Mouse (Mus musculus) ovary, adult 18-20 months (tissue): ENCODE results near the gene Syn3.
"Not testable (repeated sequence)": the region's sequence is repeated elsewhere in the genome, so short reads cannot be mapped to it uniquely, and the experiment has no call there.

Source experiments
- DNase-seq: peaks from one replicate; pipeline ENCODE4 v3.0.0; 2022; ENCODE audit warnings: low spot score, mixed read lengths

The Syn3 gene

GRCm38 (mm10) chr10:86046371-86046770 is 452.3 kb downstream of the Syn3 start:
- DNase-seq: no peak

GRCm38 (mm10) chr10:86044066-86044465 is 454.6 kb downstream of the Syn3 start:
- DNase-seq: no peak

GRCm38 (mm10) chr10:86043651-86044050 is 455.0 kb downstream of the Syn3 start:
- no peak for DNase-seq

- DNase-seq: no peak
These were observed 464.5 kb downstream of the Syn3 start for GRCm38 (mm10) chr10:86034007-86034728.

- DNase-seq: no peak
These were observed 466.2 kb downstream of the Syn3 start for GRCm38 (mm10) chr10:86032517-86032916.

- no peak for DNase-seq
These were observed 468.0 kb downstream of the Syn3 start for GRCm38 (mm10) chr10:86030743-86031142.

GRCm38 (mm10) chr10:86026807-86027206 is 471.9 kb downstream of the Syn3 start:
- DNase-seq: not testable (repeated sequence)

GRCm38 (mm10) chr10:86026354-86026753 is 472.3 kb downstream of the Syn3 start:
- no peak for DNase-seq

GRCm38 (mm10) chr10:86025906-86026305 is 472.8 kb downstream of the Syn3 start:
- DNase-seq: no peak

- no peak for DNase-seq
These were observed 475.5 kb downstream of the Syn3 start for GRCm38 (mm10) chr10:86023149-86023548.

GRCm38 (mm10) chr10:86022474-86022816 is 476.3 kb downstream of the Syn3 start:
- DNase-seq: no peak

- peak; percentile 77 for DNase-seq
These were observed 476.8 kb downstream of the Syn3 start, which contains the start of gene Fbxo7 for GRCm38 (mm10) chr10:86021749-86022473. Fbxo7 (plus strand) TSS chr10:86021972.

GRCm38 (mm10) chr10:86021408-86021748 is 477.3 kb downstream of the Syn3 start:
- DNase-seq: no peak

- no peak for DNase-seq
These were observed 479.9 kb downstream of the Syn3 start for GRCm38 (mm10) chr10:86018813-86019212.

GRCm38 (mm10) chr10:86017781-86018180 is 480.9 kb downstream of the Syn3 start:
- no peak for DNase-seq

GRCm38 (mm10) chr10:86011781-86012180 is 486.9 kb downstream of the Syn3 start, which contains the start of gene Bpifc:
Bpifc (minus strand) TSS chr10:86011895.
- no peak for DNase-seq

- DNase-seq: no peak
These were observed 487.5 kb downstream of the Syn3 start for GRCm38 (mm10) chr10:86011172-86011571.

GRCm38 (mm10) chr10:86010636-86011035 is 488.1 kb downstream of the Syn3 start:
- no peak for DNase-seq

- DNase-seq: no peak
These were observed 489.0 kb downstream of the Syn3 start for GRCm38 (mm10) chr10:86009688-86010087.

- DNase-seq: no peak
These were observed 492.2 kb downstream of the Syn3 start for GRCm38 (mm10) chr10:86006455-86006854.
